Mouse (Mus musculus) kidney, adult 8-10 months (tissue): ENCODE data around the gene Ttc33.

Source experiments
- DNase-seq, 2 experiments: peaks; one replicate each; pipeline ENCODE4 v3.0.0; 2022

Ttc33 gene

GRCm38 (mm10) chr15:5185366-5186292 is at the start of gene Ttc33:
Gene Ttc33, plus strand, starts transcription at chr15:5185525.
- peak; percentile 84 to 88 for DNase-seq

GRCm38 (mm10) chr15:5138021-5138856 is 47.1 kb upstream of the Ttc33 start:
- no peak for DNase-seq

- no peak for DNase-seq
These were observed 46.0 kb upstream of the Ttc33 start for GRCm38 (mm10) chr15:5139366-5139765.

DNA sequence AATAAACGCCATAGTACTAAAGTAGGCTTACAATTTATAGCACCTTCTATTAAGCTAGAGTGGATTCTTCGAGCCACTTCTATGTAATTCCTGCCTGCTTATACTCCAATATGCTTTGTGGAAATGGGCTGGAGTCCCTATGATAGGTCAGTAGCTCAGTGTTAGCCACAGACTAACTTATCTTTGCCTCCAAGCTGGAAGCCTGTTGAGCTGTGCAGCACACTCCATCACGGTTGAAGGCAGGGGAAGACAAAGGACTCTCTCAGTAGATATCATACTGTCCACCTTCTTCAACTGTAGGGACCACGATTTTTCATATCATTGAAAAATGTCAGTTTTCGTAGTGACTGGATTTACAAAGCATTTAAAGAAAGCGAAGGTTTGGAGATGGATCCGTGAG is 45.5 kb upstream of the Ttc33 start:
- no peak for DNase-seq

GRCm38 (mm10) chr15:5140357-5140756 is 45.0 kb upstream of the Ttc33 start:
- DNase-seq, result no peak

- DNase-seq, result no peak
These were observed 43.3 kb upstream of the Ttc33 start for GRCm38 (mm10) chr15:5142047-5142446.

DNA sequence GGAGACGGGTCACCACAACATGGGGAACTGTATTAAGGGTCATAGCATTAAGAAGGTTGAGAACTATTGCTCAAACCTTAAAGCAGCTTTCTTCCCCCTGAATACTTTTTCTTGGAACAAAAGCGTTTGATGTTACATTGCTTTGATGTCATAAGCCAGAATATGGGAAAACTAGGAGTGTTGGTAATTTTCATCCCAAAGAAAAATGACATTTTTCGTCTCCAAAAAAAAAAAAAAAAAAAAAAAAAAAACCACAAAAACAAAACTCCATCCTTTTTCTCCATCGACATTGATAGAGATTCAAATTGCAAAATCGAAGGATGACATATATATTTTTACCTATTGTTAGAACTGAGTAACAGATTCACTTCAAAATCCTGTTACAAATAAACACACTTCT is 42.6 kb upstream of the Ttc33 start:
- no peak for DNase-seq

DNA sequence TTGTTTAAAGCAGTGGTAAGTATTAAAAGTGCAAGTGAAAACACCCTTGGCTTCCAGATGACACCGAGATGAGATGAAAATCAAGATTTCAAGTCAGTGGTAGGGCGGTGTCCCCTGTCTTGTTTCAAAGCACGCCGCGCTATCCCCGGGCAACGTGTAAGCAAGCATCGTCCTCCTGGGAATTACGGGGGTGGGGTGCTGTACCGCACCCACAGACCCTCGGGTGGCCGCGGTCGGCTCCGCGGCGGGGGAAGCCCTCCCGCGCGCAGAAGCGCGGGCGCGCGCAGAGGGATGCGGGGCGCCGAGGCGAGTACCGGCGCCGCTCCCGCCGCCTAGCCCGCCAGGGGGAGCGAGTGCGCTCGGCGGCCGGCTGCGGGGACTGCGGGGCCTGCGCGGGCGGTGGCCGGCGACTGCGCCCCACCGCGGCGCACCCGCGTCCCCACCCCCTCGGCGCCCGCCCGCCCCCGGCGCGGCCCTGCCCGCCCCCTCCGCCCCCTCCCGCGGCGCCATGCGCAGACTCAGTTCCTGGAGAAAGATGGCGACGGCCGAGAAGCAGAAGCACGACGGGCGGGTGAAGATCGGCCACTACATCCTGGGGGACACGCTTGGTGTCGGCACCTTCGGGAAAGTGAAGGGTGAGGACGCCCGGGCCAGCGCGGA is 41.8 kb upstream of the Ttc33 start, which contains the start of gene Prkaa1:
Prkaa1 (plus strand) TSS at position 501 of the 660 bp plus-strand sequence.
- peak; percentile 47 to 51 for DNase-seq

DNA sequence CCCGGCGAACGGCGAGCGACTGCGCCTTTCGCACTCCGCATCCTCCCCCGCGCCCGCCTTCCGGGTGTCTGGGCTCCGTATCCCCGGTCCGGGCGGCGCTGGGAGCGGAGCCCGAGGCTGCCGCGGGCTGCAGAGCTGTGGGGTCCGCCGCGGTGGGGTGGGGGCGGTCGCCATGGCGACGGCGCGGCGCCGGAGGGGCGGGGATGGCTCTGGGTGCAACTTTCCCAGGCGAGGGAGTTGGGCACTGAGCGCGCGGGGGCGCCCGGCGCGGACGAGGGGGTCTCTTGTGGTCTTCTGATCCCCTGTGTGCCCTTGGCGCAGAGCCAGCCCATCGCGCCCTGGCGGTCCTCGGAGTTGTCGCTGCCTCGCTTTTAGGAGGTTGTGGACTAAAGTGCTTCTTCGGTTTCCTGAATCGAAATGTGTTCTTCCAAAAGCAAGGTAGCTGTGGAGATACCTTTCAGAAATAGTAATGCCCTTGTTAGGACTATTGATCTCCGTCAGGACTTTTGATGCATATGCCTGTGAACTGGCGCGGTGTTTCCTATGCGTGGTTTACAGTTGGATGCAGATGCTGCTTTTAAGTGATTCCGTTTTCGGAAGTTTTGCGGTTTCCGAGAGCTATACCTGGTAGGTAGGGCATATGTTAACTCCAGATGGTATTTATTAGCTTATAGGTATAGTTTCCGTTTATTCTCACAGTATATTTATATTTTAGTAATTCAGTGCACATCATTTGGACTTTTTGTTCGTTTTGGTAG is 41.1 kb upstream of the Ttc33 start:
- DNase-seq, result peak; percentile 30 to 50

DNA sequence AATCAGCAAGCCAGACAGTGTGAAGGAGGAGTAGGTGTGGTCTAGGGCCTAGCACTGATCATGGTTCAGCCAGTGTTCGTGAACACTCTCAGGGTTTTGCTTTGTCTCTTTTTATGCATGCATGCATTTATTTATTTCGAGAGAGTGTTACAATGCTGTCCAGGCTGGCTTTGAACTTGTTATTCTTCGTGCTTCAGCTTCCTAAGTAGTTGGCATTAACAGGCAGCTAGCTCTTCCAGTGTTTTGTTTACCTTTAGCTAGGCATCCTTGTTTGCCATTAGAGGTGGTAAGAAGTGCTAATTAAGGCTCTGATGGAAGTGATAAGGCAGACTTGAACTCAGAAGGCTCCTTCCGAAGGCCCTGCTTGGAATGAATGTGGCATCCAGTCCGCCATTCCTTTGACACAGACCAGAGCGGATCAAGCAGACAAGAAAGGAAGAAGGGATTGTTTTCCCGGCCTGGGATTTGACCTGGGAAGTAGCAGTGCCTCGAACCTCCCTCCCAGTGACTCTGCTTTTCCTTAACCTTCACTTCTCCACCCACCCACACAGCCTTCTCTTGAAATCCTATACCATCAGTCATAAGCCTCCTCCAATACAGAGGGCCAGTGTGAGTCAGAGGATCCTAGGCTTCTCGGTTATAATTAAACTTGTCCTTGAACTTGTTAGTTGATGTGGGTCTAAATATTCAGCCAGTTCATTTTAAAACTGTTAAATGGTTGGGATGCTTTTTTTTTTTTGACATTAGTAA is 40.0 kb upstream of the Ttc33 start:
- no peak for DNase-seq

DNA sequence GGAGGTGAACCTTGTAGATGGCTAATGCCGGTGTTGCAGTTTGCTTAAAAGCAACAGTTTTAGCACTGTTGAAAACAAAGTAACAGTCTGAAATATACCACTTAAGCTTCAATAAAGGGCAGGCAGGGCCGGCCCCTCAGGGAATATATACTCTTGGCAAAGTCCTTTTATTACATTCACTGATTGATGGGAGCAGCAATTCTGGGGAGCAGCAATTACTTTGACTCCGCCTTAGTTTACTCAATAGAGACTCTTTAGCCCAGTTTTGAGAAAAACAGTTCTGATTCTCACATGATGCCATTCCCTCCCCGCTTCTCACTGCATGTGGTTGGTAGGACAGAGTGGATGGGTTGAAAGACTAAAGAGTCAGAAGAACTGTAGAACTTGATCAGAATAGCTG is 36.1 kb upstream of the Ttc33 start:
- no peak for DNase-seq

DNA sequence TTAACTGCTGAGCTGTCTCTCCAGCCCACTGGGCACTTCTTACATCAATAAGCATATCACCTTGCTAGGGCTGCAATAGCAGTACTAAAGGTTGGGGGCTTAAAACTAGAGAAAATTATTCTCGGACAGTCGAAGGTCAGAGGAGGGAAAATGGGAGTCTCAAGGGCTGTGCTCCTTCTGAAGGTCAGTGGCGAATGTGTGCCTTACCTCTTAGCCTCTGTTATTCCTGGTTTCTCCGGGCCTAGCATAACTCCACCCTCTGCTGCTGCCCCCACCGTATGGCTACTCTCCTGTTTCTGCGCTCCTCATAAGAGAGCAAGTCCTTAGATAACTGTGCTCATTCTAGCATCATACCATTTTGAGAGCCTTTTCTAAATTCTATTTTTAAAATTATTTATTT is 33.2 kb upstream of the Ttc33 start:
- DNase-seq, result no peak

- DNase-seq, result peak; percentile 15 to 21
These were observed 30.7 kb upstream of the Ttc33 start for GRCm38 (mm10) chr15:5154621-5155020.

- DNase-seq, result no peak
These were observed 30.2 kb upstream of the Ttc33 start for GRCm38 (mm10) chr15:5155093-5155492.

- no peak for DNase-seq
These were observed 29.0 kb upstream of the Ttc33 start for GRCm38 (mm10) chr15:5156355-5156754.

DNA sequence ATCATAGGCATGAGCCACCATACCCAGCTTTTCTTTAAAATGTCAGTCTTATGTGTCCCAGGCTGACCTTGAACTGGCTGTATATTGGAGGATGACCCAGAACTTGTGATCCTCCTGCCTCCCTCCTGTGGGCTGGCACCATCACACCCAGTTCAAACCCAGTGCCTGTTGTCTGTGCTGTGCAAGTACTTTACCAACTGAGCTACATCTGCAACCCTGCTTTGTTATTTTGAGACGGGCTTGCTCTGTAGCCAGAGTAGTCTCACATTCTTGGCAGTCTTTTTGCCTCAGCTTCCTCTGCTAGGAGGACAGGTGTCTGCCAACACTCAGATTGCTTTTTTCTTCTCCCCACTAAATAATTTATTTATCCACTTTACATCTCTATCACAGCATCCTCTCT is 27.9 kb upstream of the Ttc33 start:
- no peak for DNase-seq

- no peak for DNase-seq
These were observed 26.5 kb upstream of the Ttc33 start for GRCm38 (mm10) chr15:5158827-5159226.

- DNase-seq, result no peak
These were observed 20.1 kb upstream of the Ttc33 start for GRCm38 (mm10) chr15:5165121-5165773.

DNA sequence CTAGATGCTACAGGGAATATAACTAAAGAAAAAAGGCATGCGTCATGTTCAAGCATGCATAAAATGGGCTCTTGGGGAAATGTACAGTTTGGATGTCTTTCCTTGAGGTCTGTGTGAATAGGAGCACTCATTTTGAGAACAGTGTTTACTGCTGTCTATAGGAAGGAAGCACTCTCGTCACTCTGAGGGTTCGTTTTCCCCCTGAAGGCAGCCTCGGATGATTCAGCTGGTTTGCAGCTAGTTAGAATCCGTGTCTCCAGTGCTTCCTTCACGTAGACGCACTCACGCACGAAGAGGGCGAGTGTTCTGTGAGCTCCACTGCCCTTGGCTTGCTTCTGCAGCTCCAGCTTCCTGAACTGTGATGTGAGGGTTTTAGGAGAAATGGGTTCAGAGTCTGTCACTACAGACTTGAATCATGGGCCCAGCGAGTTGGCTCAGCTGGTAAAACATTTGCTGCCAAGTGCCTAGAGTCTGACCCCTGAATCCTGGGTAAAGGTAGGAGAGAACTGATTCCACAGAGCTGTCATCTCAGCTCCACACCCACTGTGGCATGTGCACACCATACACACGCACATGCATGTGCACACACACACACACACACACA is 12.0 kb upstream of the Ttc33 start:
- peak; percentile 40 to 55 for DNase-seq

GRCm38 (mm10) chr15:5184668-5185330 is 526 bp upstream of the Ttc33 start:
- no peak for DNase-seq
